Mouse (Mus musculus) thymus, postnatal 0 days (tissue): ENCODE data around the gene Sart3. TPM values are rescaled to one million over a fixed set of nuclear protein-coding genes. Genes with fewer than 3 reads are reported as not detected.
"Not testable (repeated sequence)": the region's sequence is repeated elsewhere in the genome, so short reads cannot be mapped to it uniquely, and the experiment has no call there.

Experiments used
- DNase-seq: peaks from one replicate; pipeline ENCODE4 v3.0.0-alpha.2; 2015; ENCODE audit warnings: low spot score
- polyA plus RNA-seq: library from polyadenylated mRNA; unstranded; fragments of >200 nt; fragmentation: Nextera tagmentation; extraction: Ambion mirVana; gene quantifications from 2 replicates; pipeline ENCODE4 v1.2.1, GENCODE M21; 2015

Sart3 gene
- polyA plus RNA-seq, 1 experiment from 2014 or later: 34.4 TPM

- no peak for DNase-seq
These were observed 19.1 kb upstream of the Sart3 start for GRCm38 (mm10) chr5:113791197-113792095.

- DNase-seq: no peak
These were observed 18.3 kb upstream of the Sart3 start for GRCm38 (mm10) chr5:113790453-113791196.

- DNase-seq: no peak
These were observed 16.9 kb upstream of the Sart3 start for GRCm38 (mm10) chr5:113789075-113789788.

GRCm38 (mm10) chr5:113788645-113789044 is 16.3 kb upstream of the Sart3 start:
- DNase-seq: no peak

GRCm38 (mm10) chr5:113786985-113787384 is 14.7 kb upstream of the Sart3 start:
- peak; percentile 36 for DNase-seq

- DNase-seq: not testable (repeated sequence)
These were observed 11.8 kb upstream of the Sart3 start for GRCm38 (mm10) chr5:113784104-113784503.

- DNase-seq: no peak
These were observed 11.3 kb upstream of the Sart3 start for GRCm38 (mm10) chr5:113783581-113784001.

GRCm38 (mm10) chr5:113782624-113783023 is 10.3 kb upstream of the Sart3 start:
- no peak for DNase-seq

GRCm38 (mm10) chr5:113781875-113782274 is 9.6 kb upstream of the Sart3 start:
- no peak for DNase-seq

GRCm38 (mm10) chr5:113781254-113781653 is 8.9 kb upstream of the Sart3 start:
- DNase-seq: no peak

GRCm38 (mm10) chr5:113780763-113781162 is 8.5 kb upstream of the Sart3 start:
- no peak for DNase-seq

- no peak for DNase-seq
These were observed 7.9 kb upstream of the Sart3 start for GRCm38 (mm10) chr5:113780082-113780752.

GRCm38 (mm10) chr5:113779569-113779968 is 7.3 kb upstream of the Sart3 start:
- no peak for DNase-seq

- peak; percentile 61 for DNase-seq
These were observed 5.4 kb upstream of the Sart3 start for GRCm38 (mm10) chr5:113777728-113778127.

GRCm38 (mm10) chr5:113776896-113777226 is 4.6 kb upstream of the Sart3 start:
- peak; percentile 22 for DNase-seq

GRCm38 (mm10) chr5:113776128-113776895 is 4.0 kb upstream of the Sart3 start:
- DNase-seq: no peak

- no peak for DNase-seq
These were observed 3.3 kb upstream of the Sart3 start for GRCm38 (mm10) chr5:113775585-113775984.

GRCm38 (mm10) chr5:113773664-113774063 is 1.4 kb upstream of the Sart3 start:
- DNase-seq: peak; percentile 89

- no peak for DNase-seq
These were observed 702 bp upstream of the Sart3 start for GRCm38 (mm10) chr5:113772905-113773519.
